Comparison of ENCODE assay signal across 9 mouse cellular contexts in genomic region chr8:124739268-124739667, GRCm38 (mm10). TPM values are rescaled to one million over a fixed set of nuclear protein-coding genes. Genes with fewer than 3 reads are reported as not detected.
DNase-seq lines count a peak whose midpoint lies in the region; ATAC-seq and TF ChIP-seq lines count a peak whose summit lies in the region.
"Had no signal": no experiment of that assay in that cellular context is flagged by ENCODE, and none has a peak within 500 bp of the region (broad histone marks: within the 10 kb centered on the region; RNA-seq: fewer than 3 reads in every experiment).

No protein-coding gene starts in this region.

- H3K4me1 ChIP-seq in kidney, embryonic 15.5 days = no peaks in the 10 kb centered on the region
- H3K4me1 ChIP-seq in E14TG2a.4 (replicated peaks; ENCODE audit: low read depth, low read length) = peaks cover 18% of the 10 kb centered on the region
- H3K4me1 ChIP-seq: neural tube, embryonic 12.5 days had no signal

- no peaks in the 10 kb centered on the region for H3K9me3 ChIP-seq in kidney, embryonic 15.5 days (replicated peaks)
- no peaks in the 10 kb centered on the region for H3K9me3 ChIP-seq in E14TG2a.4 (ENCODE audit: low read length)
- H3K9me3 ChIP-seq: neural tube, embryonic 12.5 days had no signal

- no peak overlapping the region for H3K27ac ChIP-seq in kidney, embryonic 15.5 days
- H3K27ac ChIP-seq: neural tube, embryonic 12.5 days had no signal

- H3K27me3 ChIP-seq in kidney, embryonic 15.5 days = no peaks in the 10 kb centered on the region
- no peaks in the 10 kb centered on the region for H3K27me3 ChIP-seq in E14TG2a.4 (ENCODE audit: insufficient read depth, low read length)
- H3K27me3 ChIP-seq: neural tube, embryonic 12.5 days had no signal

- no peak overlapping the region for H3K4me3 ChIP-seq in kidney, embryonic 15.5 days (replicated peaks)
- H3K4me3 ChIP-seq in E14TG2a.4 (replicated peaks; ENCODE audit: low read length) = no peak overlapping the region
- H3K4me3 ChIP-seq: neural tube, embryonic 12.5 days had no signal

- ATAC-seq in kidney, embryonic 15.5 days (replicated peaks; ENCODE audit: low FRiP score) = no peak

- H3K4me2 ChIP-seq in kidney, embryonic 15.5 days = no peak overlapping the region
- H3K4me2 ChIP-seq: neural tube, embryonic 12.5 days had no signal

- peaks cover 48% of the 10 kb centered on the region for H3K36me3 ChIP-seq in kidney, embryonic 15.5 days
- H3K36me3 ChIP-seq in E14TG2a.4 (ENCODE audit: insufficient read depth, low read length) = peaks cover 4% of the 10 kb centered on the region; the same call in 1 of the 2 replicates

- 92% methylated on average over 1 of the region's 1 CpGs for WGBS in kidney, embryonic 15.5 days

- H3K9ac ChIP-seq in kidney, embryonic 15.5 days = no peak overlapping the region
- H3K9ac ChIP-seq: neural tube, embryonic 12.5 days had no signal

- intact Hi-C loops in left cerebral cortex, postnatal 4 days (cut with DNase I) = no loop called here

- peak; percentile 35 for DNase-seq in kidney, adult 18-20 months
- peak; percentile 25 for DNase-seq in c-Kit-positive CD71-positive TER-119-positive erythroid progenitor cells, embryonic 14.5 days (ENCODE audit: low spot score)
- peak; percentile 33 for DNase-seq in lung, postnatal 10 days
- no peak for DNase-seq in left cerebral cortex, postnatal 4 days
- DNase-seq in layer of hippocampus, postnatal 14 days (ENCODE audit: low spot score in 2 of 2) = no peak
- no peak for DNase-seq in frontal cortex, postnatal 25 days (ENCODE audit: low spot score in 2 of 2)

- peak; percentile 47 for TF ChIP-seq CTCF in E14TG2a.4 (conservative IDR thresholded peaks at IDR 0.05; ENCODE audit: low read length)

RNA-seq across cellular contexts. Expression of gene Fam89a, which starts 12.4 kb away (rescaled TPM):
- 4.9 TPM in 2 replicates for polyA plus RNA-seq in kidney, embryonic 15.5 days (2015; fragmentation: Nextera tagmentation; extraction: Ambion mirVana)
- under 1 TPM; 0.28 to 0.44 TPM for total RNA-seq in left cerebral cortex, postnatal 4 days (2021)
- total RNA-seq in layer of hippocampus, postnatal 14 days (2021) = under 1 TPM; 0.67 to 0.97 TPM

RNA-seq across cellular contexts. Expression of gene Arv1, which starts 17.3 kb away (rescaled TPM):
- 25.2 and 28.1 TPM in 2 replicates for polyA plus RNA-seq in kidney, embryonic 15.5 days (2015; fragmentation: Nextera tagmentation; extraction: Ambion mirVana)
- total RNA-seq in left cerebral cortex, postnatal 4 days (2021) = 10 to 100 TPM; 23.3 to 24.7 TPM
- total RNA-seq in layer of hippocampus, postnatal 14 days (2021) = 10 to 100 TPM; 11.3 to 13.3 TPM

RNA-seq across cellular contexts. Expression of gene Ttc13, which starts 17.5 kb away (rescaled TPM):
- 46.7 and 47.0 TPM in 2 replicates for polyA plus RNA-seq in kidney, embryonic 15.5 days (2015; fragmentation: Nextera tagmentation; extraction: Ambion mirVana)
- total RNA-seq in left cerebral cortex, postnatal 4 days (2021) = 10 to 100 TPM; 72.6 to 73.2 TPM
- total RNA-seq in layer of hippocampus, postnatal 14 days (2021) = 10 to 100 TPM; 51.8 to 54.9 TPM

RNA-seq across cellular contexts. Expression of gene Trim67, which starts 53.6 kb away (rescaled TPM):
- polyA plus RNA-seq in kidney, embryonic 15.5 days (2015; fragmentation: Nextera tagmentation; extraction: Ambion mirVana) = 0.10 and 0.36 TPM in 2 replicates
- total RNA-seq in left cerebral cortex, postnatal 4 days (2021) = 100 to 1,000 TPM; 251 to 271 TPM
- total RNA-seq in layer of hippocampus, postnatal 14 days (2021) = 10 to 100 TPM; 14.9 to 16.5 TPM

Comparison
In these comparisons a context has a peak if more than half of its experiments do, and no peak if none do; other contexts are left out.
1. DNase-seq: peak in kidney, adult 18-20 months (single experiment), c-Kit-positive CD71-positive TER-119-positive erythroid progenitor cells, embryonic 14.5 days (single experiment) and lung, postnatal 10 days (single experiment); none in left cerebral cortex, postnatal 4 days (single experiment), layer of hippocampus, postnatal 14 days (0 of 2) and frontal cortex, postnatal 25 days (0 of 2).